Mouse (Mus musculus) cerebellum, adult 2 months (tissue): ENCODE results near the gene Tnni3k. TPM values are rescaled to one million over a fixed set of nuclear protein-coding genes. Genes with fewer than 3 reads are reported as not detected.

Experiments used
- DNase-seq, 2 experiments: peaks; one replicate each; pipeline ENCODE4 v3.0.0; 2021
- H3K27ac ChIP-seq: fragments of 200-500 bp; 2 replicates; pipeline ENCODE4 v1.5.1; 2012; ENCODE audit warnings: low read length, control low read depth, inconsistent platforms; ENCODE audit not compliant: insufficient read depth
- H3K27me3 ChIP-seq: fragments of 200-500 bp; 2 replicates; pipeline ENCODE4 v1.6.1; 2012; ENCODE audit warnings: inconsistent platforms, mild to moderate bottlenecking, low read length, moderate library complexity; ENCODE audit not compliant: control insufficient read depth, insufficient read depth
- H3K4me1 ChIP-seq: fragments of 200-500 bp; 2 replicates; pipeline ENCODE4 v1.6.1; 2011; ENCODE audit warnings: low read length; ENCODE audit not compliant: control insufficient read depth, insufficient read depth
- H3K4me3 ChIP-seq: fragments of 200-500 bp; replicated peaks from 2 replicates; pipeline ENCODE3; 2011; ENCODE audit warnings: mild to moderate bottlenecking, low read depth, low read length, control low read depth; ENCODE audit not compliant: insufficient read depth
- CTCF ChIP-seq: fragments of 200-500 bp; IDR thresholded peaks from 2 replicates; pipeline ENCODE4 v1.5.1; 2011; ENCODE audit warnings: low read depth, mild to moderate bottlenecking, control low read depth, low read length, moderate library complexity, borderline replicate concordance; ENCODE audit not compliant: insufficient read depth
- POLR2A ChIP-seq: fragments of 200-500 bp; IDR thresholded peaks from 2 replicates; pipeline ENCODE4 v1.6.1; 2011; ENCODE audit warnings: low read length, control low read depth, borderline replicate concordance; ENCODE audit not compliant: insufficient read depth
- WGBS: fragments of 180-500 bp; shearing (Covaris S2); methylation state at CpG from one replicate; pipeline ENCODE4 v1.1.7; 2018; 5-methylcytosine and 5-hydroxymethylcytosine counted together
- polyA plus RNA-seq: library from polyadenylated mRNA; depleted of rRNA; stranded (reverse); fragments of >200 nt; gene quantifications from 2 replicates; pipeline ENCODE4 v1.2.3, GENCODE M21; 2012

Tnni3k gene
- polyA plus RNA-seq, 1 experiment: 0.10 TPM

DNA sequence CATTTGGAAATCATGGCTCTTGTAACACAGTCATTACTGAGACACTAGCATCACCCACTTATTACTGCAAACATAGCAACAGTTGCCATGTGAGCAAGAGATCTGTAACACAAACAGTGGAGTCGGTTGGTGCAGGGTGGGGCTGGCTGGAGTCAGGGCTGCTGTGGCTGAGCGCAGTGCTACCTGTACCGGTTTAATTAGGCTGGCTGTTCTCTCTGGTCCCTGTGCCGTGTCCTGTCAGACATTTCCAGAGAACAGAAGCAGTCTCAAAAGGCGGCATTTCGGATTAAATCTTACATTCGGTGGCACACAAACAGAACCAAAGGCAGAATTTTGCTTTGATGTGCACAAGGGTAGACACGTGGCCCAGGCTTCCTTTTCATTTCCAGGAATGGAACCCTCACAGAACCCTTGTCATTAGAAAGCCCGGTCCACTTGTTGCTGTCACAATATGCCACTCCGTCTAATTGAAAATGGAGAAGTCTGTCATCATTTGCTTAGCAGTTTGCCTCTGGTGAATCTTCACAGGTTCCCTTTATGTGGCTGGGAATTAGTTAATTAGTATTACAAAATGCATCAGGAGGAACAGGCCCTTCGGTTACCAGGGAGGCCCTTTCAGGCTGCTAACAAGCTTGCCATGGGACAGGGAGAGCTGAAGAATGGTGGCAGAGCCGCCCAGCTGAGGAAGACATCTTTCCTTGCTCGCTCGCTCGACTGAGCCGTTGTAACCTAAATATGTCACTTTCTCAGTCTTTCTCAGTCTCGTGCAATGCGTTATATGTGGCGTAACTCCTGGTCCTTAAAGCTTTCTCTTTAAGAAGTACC is 238.2 kb downstream of the Tnni3k start:
- WGBS: 24% methylated on average over 19 of the region's 19 CpGs
- Histone ChIP-seq H3K27me3 (no peaks in the 10 kb centered on the region; the same call in 1 of the 2 replicates), H3K4me3 (no peak overlapping the region), H3K4me1 (no peaks in the 10 kb centered on the region), H3K27ac (no peak overlapping the region)
- TF ChIP-seq CTCF (no peak), POLR2A (no peak)
- DNase-seq: no peak

DNA sequence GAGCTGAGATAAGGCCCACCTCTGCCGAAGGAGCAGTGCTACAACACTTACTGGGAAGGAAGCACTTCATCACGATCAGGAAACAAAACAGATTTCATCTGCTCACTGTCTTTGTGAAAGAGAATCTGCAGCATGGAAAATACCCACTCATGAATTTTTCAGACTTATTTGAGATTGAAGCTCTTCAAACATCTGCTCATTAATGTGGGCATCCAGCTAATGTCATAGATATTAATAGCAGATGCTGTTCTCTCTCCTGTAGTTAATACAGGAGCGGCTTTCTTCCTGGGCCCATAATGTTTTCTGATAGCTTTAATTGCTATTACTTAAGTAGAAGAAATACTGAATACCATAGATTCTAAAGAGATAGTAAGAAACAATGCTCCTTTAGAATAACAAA is 239.0 kb downstream of the Tnni3k start:
- Histone ChIP-seq H3K27ac (no peak overlapping the region), H3K4me1 (no peaks in the 10 kb centered on the region), H3K27me3 (no peaks in the 10 kb centered on the region; the same call in 1 of the 2 replicates), H3K4me3 (no peak overlapping the region)
- WGBS: 90% methylated on average over 3 of the region's 3 CpGs
- TF ChIP-seq CTCF: no peak
- TF ChIP-seq POLR2A: no peak
- no peak for DNase-seq

DNA sequence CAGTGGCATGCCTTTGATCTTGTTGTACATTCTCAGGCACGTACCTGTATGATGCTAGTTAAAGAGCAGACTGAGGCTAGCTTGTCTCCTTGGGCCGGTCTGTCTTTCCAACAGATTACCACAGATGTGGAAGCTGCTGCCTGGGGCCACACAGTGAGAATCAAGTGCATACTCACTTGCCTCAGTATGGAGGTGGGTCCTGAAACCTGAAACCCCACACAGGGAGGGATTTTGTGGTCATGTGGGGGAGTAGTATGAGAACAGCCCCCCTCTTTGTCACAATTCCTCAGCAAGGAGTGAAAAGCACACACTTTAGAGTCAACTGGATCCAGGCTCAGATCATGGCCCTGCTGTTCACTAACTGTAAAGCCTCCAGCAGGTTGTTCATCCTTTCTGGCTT is 239.6 kb downstream of the Tnni3k start:
- H3K4me3 ChIP-seq: no peak overlapping the region
- H3K4me1 ChIP-seq: no peaks in the 10 kb centered on the region
- TF ChIP-seq POLR2A (no peak), CTCF (no peak)
- DNase-seq: no peak
- 82% methylated on average over 2 of the region's 2 CpGs for WGBS
- no peak overlapping the region for H3K27ac ChIP-seq
- no peaks in the 10 kb centered on the region; the same call in 1 of the 2 replicates for H3K27me3 ChIP-seq

DNA sequence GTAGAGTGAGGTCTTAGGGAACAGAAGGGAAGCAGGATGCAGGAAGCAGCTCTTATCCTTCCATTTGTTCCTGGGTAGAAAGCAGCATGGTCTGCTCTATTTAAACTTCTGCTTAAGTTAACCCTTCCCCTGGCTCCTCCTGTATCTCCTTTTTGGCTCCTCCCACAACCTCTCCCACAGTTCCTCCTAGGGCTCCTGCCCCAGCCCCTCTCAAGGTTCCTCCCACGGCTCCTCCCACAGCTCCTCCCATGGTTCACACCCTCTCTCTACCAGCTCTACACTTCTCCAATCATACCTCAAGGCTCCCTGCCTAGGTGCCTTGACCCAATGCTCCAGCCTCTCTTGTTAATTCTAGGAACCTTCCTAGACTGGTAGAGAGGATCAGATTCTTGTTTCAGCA is 242.3 kb downstream of the Tnni3k start:
- H3K4me3 ChIP-seq: no peak overlapping the region
- H3K27me3 ChIP-seq: no peaks in the 10 kb centered on the region; the same call in 1 of the 2 replicates
- TF ChIP-seq POLR2A (no peak), CTCF (no peak)
- WGBS: 67% methylated on average over 1 of the region's 1 CpGs
- no peak overlapping the region for H3K27ac ChIP-seq
- DNase-seq: no peak
- no peaks in the 10 kb centered on the region for H3K4me1 ChIP-seq

DNA sequence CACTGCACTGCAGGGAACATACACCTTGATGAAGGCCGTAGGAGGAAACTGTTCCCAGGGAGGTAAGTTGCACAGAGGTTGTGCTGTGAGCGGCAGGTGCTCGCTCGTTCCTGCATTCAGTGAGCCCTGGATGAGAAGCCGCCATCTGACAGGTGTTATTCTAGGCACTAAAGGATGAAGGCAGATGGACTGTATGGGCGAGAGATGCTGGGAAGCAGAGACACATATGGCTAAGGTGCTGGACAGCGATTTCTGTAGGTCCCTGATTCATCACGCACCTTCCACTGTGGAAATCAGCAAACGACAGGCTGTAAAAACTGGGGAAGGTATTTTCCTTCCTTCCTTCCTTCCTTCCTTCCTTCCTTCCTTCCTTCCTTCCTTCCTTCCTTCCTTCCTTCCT is 243.4 kb downstream of the Tnni3k start:
- 67% methylated on average over 9 of the region's 9 CpGs for WGBS
- TF ChIP-seq POLR2A: no peak
- TF ChIP-seq CTCF: no peak
- H3K27ac ChIP-seq: no peak overlapping the region
- H3K4me1 ChIP-seq: no peaks in the 10 kb centered on the region
- DNase-seq: no peak
- H3K27me3 ChIP-seq: no peaks in the 10 kb centered on the region; the same call in 1 of the 2 replicates
- H3K4me3 ChIP-seq: no peak overlapping the region

DNA sequence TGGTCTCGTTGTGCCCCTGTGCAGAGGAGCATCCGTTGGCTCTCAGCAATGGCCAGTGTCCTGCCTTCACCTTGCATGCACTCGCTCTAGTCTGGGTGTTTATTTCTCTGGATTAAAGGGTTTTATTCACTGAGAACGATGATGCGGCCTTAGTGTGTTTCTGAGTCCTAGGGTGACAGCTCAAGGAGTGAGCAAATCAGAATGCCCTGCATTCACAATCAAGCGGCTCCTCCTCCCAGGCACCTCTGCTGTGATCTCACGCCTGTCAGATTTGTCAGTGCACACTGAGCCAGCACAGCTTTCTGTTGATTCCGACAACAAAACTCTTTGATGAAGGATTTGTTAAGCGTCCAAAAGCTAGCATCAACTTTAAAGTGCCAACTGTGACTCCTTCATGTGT is 243.9 kb downstream of the Tnni3k start:
- DNase-seq: no peak
- 19% methylated on average over 9 of the region's 9 CpGs for WGBS
- H3K27me3 ChIP-seq: no peaks in the 10 kb centered on the region; the same call in 1 of the 2 replicates
- no peak overlapping the region for H3K4me3 ChIP-seq
- TF ChIP-seq POLR2A (no peak), CTCF (no peak)
- H3K27ac ChIP-seq: no peak overlapping the region
- no peaks in the 10 kb centered on the region for H3K4me1 ChIP-seq

DNA sequence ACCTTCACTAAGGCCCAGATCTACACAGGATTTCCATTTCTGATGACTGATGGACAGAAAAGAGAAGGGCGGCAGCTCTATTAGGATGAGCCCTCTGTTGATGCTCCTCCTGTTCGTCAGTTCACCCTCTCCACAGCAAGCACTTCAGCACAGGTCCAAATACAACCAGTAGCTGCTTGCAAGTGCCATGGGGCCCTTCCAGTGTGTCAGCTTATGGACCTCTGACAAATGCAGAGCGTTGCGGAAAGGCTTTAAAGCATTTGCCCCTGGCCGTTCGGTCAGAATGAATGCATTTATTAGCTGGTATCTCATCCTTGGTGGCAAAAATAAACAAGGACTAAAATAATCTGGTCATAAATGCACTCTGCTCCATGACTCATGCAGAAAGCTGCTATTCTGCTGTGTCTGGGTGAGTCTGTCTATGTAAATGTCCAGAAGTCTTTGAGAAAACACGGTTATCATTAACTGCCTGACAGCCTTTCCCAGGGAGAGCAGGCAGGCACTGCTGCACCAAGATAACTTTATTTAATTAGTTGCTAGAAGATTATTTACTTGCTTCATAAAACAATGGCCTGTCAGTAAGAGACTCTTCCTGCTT is 244.8 kb downstream of the Tnni3k start:
- TF ChIP-seq POLR2A (no peak), CTCF (no peak)
- DNase-seq: no peak
- 91% methylated on average over 7 of the region's 7 CpGs for WGBS
- H3K4me3 ChIP-seq: no peak overlapping the region
- no peak overlapping the region for H3K27ac ChIP-seq
- no peaks in the 10 kb centered on the region for H3K4me1 ChIP-seq
- no peaks in the 10 kb centered on the region; the same call in 1 of the 2 replicates for H3K27me3 ChIP-seq

DNA sequence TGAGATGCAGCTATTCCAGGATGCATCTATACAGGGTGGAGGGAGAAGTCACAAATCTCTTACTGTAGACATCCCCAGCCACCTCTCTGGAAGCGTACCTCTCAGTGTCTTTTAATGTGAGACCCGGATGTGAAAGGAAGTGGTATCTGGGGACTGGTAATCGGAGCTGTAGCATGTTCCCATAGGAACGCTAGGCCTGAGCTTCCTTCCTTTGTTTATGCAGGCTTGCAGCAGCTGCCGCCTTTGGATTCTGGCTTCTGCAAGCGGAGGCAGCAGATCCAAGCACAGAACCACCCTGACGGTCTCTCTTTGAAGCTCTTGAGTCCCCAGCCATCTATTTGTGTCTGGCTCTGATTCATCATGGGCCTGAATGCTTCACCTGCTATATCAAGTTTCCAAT is 248.6 kb downstream of the Tnni3k start:
- no peak overlapping the region for H3K4me3 ChIP-seq
- TF ChIP-seq CTCF (no peak), POLR2A (no peak)
- H3K27ac ChIP-seq: no peak overlapping the region
- DNase-seq: no peak
- WGBS: 48% methylated on average over 7 of the region's 7 CpGs
- H3K4me1 ChIP-seq: no peaks in the 10 kb centered on the region
- H3K27me3 ChIP-seq: no peaks in the 10 kb centered on the region; the same call in 1 of the 2 replicates
